Comparison of ENCODE assay signal across 11 mouse cellular contexts in genomic region chr8:108897347-108898100, GRCm38 (mm10).
DNase-seq lines count a peak whose midpoint lies in the region; ATAC-seq lines count a peak whose summit lies in the region.
"Had no signal": no experiment of that assay in that cellular context is flagged by ENCODE, and none has a peak within 500 bp of the region (broad histone marks: within the 10 kb centered on the region; RNA-seq: fewer than 3 reads in every experiment).

No protein-coding gene starts in this region.

- 56% methylated on average over 7 of the region's 7 CpGs for WGBS in hindbrain, embryonic 10.5 days
- 67% methylated on average over 7 of the region's 7 CpGs for WGBS in hindbrain, embryonic 11.5 days
- WGBS in limb, embryonic 12.5 days, result 69% methylated on average over 7 of the region's 7 CpGs

- H3K4me3 ChIP-seq in hindbrain, embryonic 10.5 days, result no peak overlapping the region
- no peak overlapping the region for H3K4me3 ChIP-seq in hindbrain, embryonic 11.5 days (ENCODE audit: low read depth, low read length)
- no peak overlapping the region for H3K4me3 ChIP-seq in limb, embryonic 12.5 days (replicated peaks)

- no peak overlapping the region for H3K9ac ChIP-seq in hindbrain, embryonic 11.5 days (ENCODE audit: low read depth, low read length)
- H3K9ac ChIP-seq in limb, embryonic 12.5 days (replicated peaks), result no peak overlapping the region

- H3K9me3 ChIP-seq in hindbrain, embryonic 10.5 days, result no peaks in the 10 kb centered on the region
- H3K9me3 ChIP-seq in hindbrain, embryonic 11.5 days (ENCODE audit: control insufficient read depth, low read length), result no peaks in the 10 kb centered on the region
- no peaks in the 10 kb centered on the region for H3K9me3 ChIP-seq in limb, embryonic 12.5 days

- peak overlapping the region; percentile 47 for H3K27ac ChIP-seq in hindbrain, embryonic 10.5 days
- H3K27ac ChIP-seq in hindbrain, embryonic 11.5 days (ENCODE audit: low read depth, low read length), result no peak overlapping the region
- peak overlapping the region; percentile 3; the same call in 1 of the 2 replicates for H3K27ac ChIP-seq in limb, embryonic 12.5 days

- H3K27me3 ChIP-seq in hindbrain, embryonic 10.5 days (ENCODE audit: insufficient read depth, poor library complexity, severe bottlenecking), result peaks cover 15% of the 10 kb centered on the region; the same call in 1 of the 2 replicates
- no peaks in the 10 kb centered on the region for H3K27me3 ChIP-seq in hindbrain, embryonic 11.5 days (ENCODE audit: control insufficient read depth, insufficient read depth, low read length)
- no peaks in the 10 kb centered on the region for H3K27me3 ChIP-seq in limb, embryonic 12.5 days

- peaks cover 85% of the 10 kb centered on the region for H3K4me1 ChIP-seq in hindbrain, embryonic 10.5 days (replicated peaks)
- peaks cover 19% of the 10 kb centered on the region; the same call in 1 of the 2 replicates for H3K4me1 ChIP-seq in hindbrain, embryonic 11.5 days (replicated peaks; ENCODE audit: control insufficient read depth, insufficient read depth, low read length)
- peaks cover 75% of the 10 kb centered on the region for H3K4me1 ChIP-seq in limb, embryonic 12.5 days (replicated peaks)

- no peak for ATAC-seq in hindbrain, embryonic 11.5 days (ENCODE audit: low FRiP score)
- no peak for ATAC-seq in limb, embryonic 12.5 days (ENCODE audit: insufficient number of reproducible peaks, insufficient read depth, low FRiP score, low TSS enrichment, low read depth)
- no peak for ATAC-seq in monocyte, adult 5-6 weeks (replicated peaks; ENCODE audit: insufficient number of reproducible peaks, low FRiP score, low TSS enrichment, poor library complexity, severe bottlenecking)

- H3K4me2 ChIP-seq in hindbrain, embryonic 11.5 days (replicated peaks; ENCODE audit: low read depth, low read length), result no peak overlapping the region
- H3K4me2 ChIP-seq in limb, embryonic 12.5 days, result no peak overlapping the region
- H3K4me2 ChIP-seq: liver, embryonic 11.5 days had no signal

- no peak for DNase-seq in hindbrain, embryonic 10.5 days (ENCODE audit: low spot score)
- no peak for DNase-seq in hindbrain, embryonic 11.5 days (ENCODE audit: low spot score)
- DNase-seq in thymus, postnatal 14 days, result peak; percentile 6
- DNase-seq in thymus, postnatal 4 days, result no peak
- DNase-seq in embryo, embryonic 10 days (ENCODE audit: low spot score), result no peak
- no peak for DNase-seq in cerebellum, adult 11-12 months
- DNase-seq: kidney, adult 18-20 months had no signal

- peaks cover 10% of the 10 kb centered on the region; the same call in 1 of the 2 replicates for H3K36me3 ChIP-seq in hindbrain, embryonic 10.5 days
- no peaks in the 10 kb centered on the region for H3K36me3 ChIP-seq in hindbrain, embryonic 11.5 days (ENCODE audit: control insufficient read depth, insufficient read depth, low read length)
- peaks cover 23% of the 10 kb centered on the region; the same call in 1 of the 2 replicates for H3K36me3 ChIP-seq in limb, embryonic 12.5 days
- H3K36me3 ChIP-seq: G1E had no signal
